Mouse (Mus musculus) kidney, adult 2 months (tissue): ENCODE results near the gene Sh3gl1. TPM values are rescaled to one million over a fixed set of nuclear protein-coding genes. Genes with fewer than 3 reads are reported as not detected.
"Not testable (repeated sequence)": the region's sequence is repeated elsewhere in the genome, so short reads cannot be mapped to it uniquely, and the experiment has no call there.

ENCODE experiments used
- DNase-seq: peaks from one replicate; pipeline ENCODE4 v3.0.0; 2021
- H3K27ac ChIP-seq: fragments of 200-500 bp; 2 replicates; pipeline ENCODE4 v1.5.1; 2012; ENCODE audit warnings: low read depth, low read length, control low read depth, inconsistent platforms; ENCODE audit not compliant: insufficient read depth
- H3K27me3 ChIP-seq: fragments of 200-500 bp; replicated peaks from 2 replicates; pipeline ENCODE4 v1.6.1; 2012; ENCODE audit warnings: mild to moderate bottlenecking, moderate library complexity, low read length, inconsistent platforms; ENCODE audit not compliant: control insufficient read depth, insufficient read depth
- H3K36me3 ChIP-seq: fragments of 200-500 bp; 2 replicates; pipeline ENCODE4 v1.6.1; 2012; ENCODE audit warnings: mild to moderate bottlenecking, moderate library complexity, low read length, inconsistent platforms; ENCODE audit not compliant: control insufficient read depth, insufficient read depth
- H3K4me1 ChIP-seq: fragments of 200-500 bp; 2 replicates; pipeline ENCODE4 v1.6.1; 2011; ENCODE audit warnings: low read length; ENCODE audit not compliant: control insufficient read depth, insufficient read depth
- H3K4me3 ChIP-seq: fragments of 200-500 bp; 2 replicates; pipeline ENCODE4 v1.5.1; 2011; ENCODE audit warnings: mild to moderate bottlenecking, low read depth, low read length, control low read depth; ENCODE audit not compliant: insufficient read depth
- CTCF ChIP-seq: fragments of 200-500 bp; conservative IDR thresholded peaks from 2 replicates; pipeline ENCODE4 v1.5.1; 2011; ENCODE audit warnings: low read depth, mild to moderate bottlenecking, control low read depth, low read length, moderate library complexity, mixed read lengths; ENCODE audit not compliant: insufficient read depth, insufficient read length
- POLR2A ChIP-seq: fragments of 200-500 bp; IDR thresholded peaks from one replicate; pipeline ENCODE4 v1.6.1; 2011; ENCODE audit warnings: low read depth, low read length, control low read depth
- WGBS: fragments of 180-500 bp; shearing (Covaris S2); methylation state at CpG from one replicate; pipeline ENCODE4 v1.1.7; 2018; 5-methylcytosine and 5-hydroxymethylcytosine counted together
- polyA plus RNA-seq: library from polyadenylated mRNA; depleted of rRNA; stranded (reverse); fragments of >200 nt; gene quantifications from 2 replicates; pipeline ENCODE4 v1.2.3, GENCODE M21; 2012

Sh3gl1 gene
- polyA plus RNA-seq, 1 experiment: 48.7 TPM

DNA sequence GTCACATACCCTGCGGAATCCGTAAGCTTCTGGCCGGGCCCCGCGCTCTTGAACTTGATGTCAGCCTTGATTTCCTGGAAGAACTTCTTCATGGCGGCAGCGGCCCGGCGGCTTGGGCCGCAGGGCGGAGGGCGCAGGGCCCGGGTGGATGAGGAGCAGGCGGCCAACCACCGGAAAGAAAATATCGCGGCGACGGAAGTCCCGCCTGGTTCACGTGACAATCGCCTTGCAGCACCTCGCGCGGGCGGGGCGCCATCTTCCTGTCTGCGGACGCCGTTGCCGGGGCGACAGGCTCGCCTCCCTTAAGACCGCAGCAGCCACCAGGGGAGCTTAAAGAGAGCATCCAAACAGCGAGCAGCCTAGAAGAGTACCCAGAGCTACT is 38.4 kb upstream of the Sh3gl1 start, which contains the start of gene Ubxn6:
Gene Ubxn6, minus strand, starts transcription at position 202 of the 382 bp plus-strand sequence.
- DNase-seq: peak; percentile 98
- peak within 1 kb of the TSS; percentile 95 for H3K4me3 ChIP-seq

GRCm38 (mm10) chr17:56074097-56074826 is 37.8 kb upstream of the Sh3gl1 start:
- Histone ChIP-seq H3K36me3 (peaks cover 1% of the 10 kb centered on the region), H3K27ac (peak overlapping the region; percentile 98), H3K27me3 (no peaks in the 10 kb centered on the region), H3K4me1 (peaks cover 11% of the 10 kb centered on the region), H3K4me3 (peak overlapping the region; percentile 95)
- TF ChIP-seq CTCF (no peak), POLR2A (no peak)
- 7% methylated on average over 22 of the region's 22 CpGs for WGBS
- peak; percentile 90 for DNase-seq

More for the DNA sequence above, 38.4 kb upstream of the Sh3gl1 start, which contains the start of gene Ubxn6:
- peak; percentile 42; the same call in 1 of the 2 replicates for TF ChIP-seq CTCF
- TF ChIP-seq POLR2A: no peak
- Histone ChIP-seq H3K36me3 (peaks cover 1% of the 10 kb centered on the region), H3K27ac (peak within 1 kb of the TSS; percentile 98), H3K4me1 (peaks cover 11% of the 10 kb centered on the region), H3K27me3 (no peaks in the 10 kb centered on the region)
- under 1% methylated on average over 35 of the region's 35 CpGs for WGBS

GRCm38 (mm10) chr17:56072243-56072642 is 35.8 kb upstream of the Sh3gl1 start:
- peaks cover 1% of the 10 kb centered on the region for H3K36me3 ChIP-seq
- no peak for TF ChIP-seq POLR2A
- no peak for TF ChIP-seq CTCF

GRCm38 (mm10) chr17:56071126-56071525 is 34.7 kb upstream of the Sh3gl1 start:
- H3K4me3 ChIP-seq: no peak overlapping the region
- H3K27me3 ChIP-seq: no peaks in the 10 kb centered on the region
- TF ChIP-seq POLR2A (no peak), CTCF (no peak)
- H3K27ac ChIP-seq: no peak overlapping the region
- peaks cover 8% of the 10 kb centered on the region for H3K4me1 ChIP-seq
- H3K36me3 ChIP-seq: peaks cover 1% of the 10 kb centered on the region
- no peak for DNase-seq

More at GRCm38 (mm10) chr17:56072243-56072642, 35.8 kb upstream of the Sh3gl1 start:
- no peak overlapping the region for H3K4me3 ChIP-seq
- H3K4me1 ChIP-seq: peaks cover 8% of the 10 kb centered on the region
- no peak overlapping the region for H3K27ac ChIP-seq
- H3K27me3 ChIP-seq: no peaks in the 10 kb centered on the region
- DNase-seq: no peak
- WGBS: 86% methylated on average over 5 of the region's 5 CpGs

DNA sequence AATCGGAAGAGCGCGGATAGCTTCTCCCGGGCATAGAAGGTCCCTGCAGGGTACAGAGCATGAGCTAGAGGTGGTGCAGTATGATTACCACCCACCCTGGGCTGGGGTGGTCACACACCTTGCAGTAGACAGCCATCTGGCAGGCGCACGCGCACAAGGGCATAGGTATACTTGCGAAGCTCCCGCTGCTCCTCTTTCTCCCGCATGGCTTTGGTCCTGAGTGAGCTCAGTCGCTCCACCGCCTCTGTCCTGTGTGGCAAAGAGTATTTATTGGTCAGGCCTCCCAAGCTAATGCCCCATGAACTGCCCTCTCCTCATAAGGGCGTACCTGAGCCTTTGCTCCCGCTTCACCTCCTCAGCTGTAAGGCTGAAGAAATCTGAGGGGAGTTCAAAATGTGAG is 32.6 kb upstream of the Sh3gl1 start:
- Histone ChIP-seq H3K36me3 (peaks cover 1% of the 10 kb centered on the region), H3K27me3 (no peaks in the 10 kb centered on the region), H3K4me1 (peaks cover 5% of the 10 kb centered on the region), H3K27ac (no peak overlapping the region), H3K4me3 (no peak overlapping the region)
- DNase-seq: no peak
- 92% methylated on average over 14 of the region's 14 CpGs for WGBS
- TF ChIP-seq CTCF: no peak
- no peak for TF ChIP-seq POLR2A

DNA sequence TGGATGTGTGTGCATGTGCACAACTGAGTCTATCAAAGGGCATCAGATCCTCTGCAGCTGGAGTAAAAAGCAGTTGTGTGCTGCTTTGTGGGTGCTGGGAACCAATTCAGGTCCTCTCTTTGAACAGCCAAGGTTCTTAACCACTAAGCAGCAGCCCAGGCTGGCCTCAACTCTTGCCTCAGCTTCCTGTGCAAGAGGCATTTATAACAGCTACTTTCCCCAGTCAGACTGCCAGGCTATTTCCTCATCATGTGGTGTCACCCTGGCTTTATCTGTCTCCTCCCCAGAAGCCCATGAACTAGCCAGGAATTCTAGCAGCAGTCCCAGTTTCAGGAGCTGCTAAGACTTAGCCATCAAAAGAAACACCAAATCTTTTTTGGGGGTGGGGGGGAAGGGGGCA is 30.0 kb upstream of the Sh3gl1 start:
- DNase-seq: no peak
- TF ChIP-seq CTCF (no peak), POLR2A (no peak)
- H3K36me3 ChIP-seq: peaks cover 1% of the 10 kb centered on the region; the same call in 1 of the 2 replicates

GRCm38 (mm10) chr17:56065715-56066114 is 29.3 kb upstream of the Sh3gl1 start:
- not testable (repeated sequence) for DNase-seq, H3K4me1 ChIP-seq, H3K27me3 ChIP-seq, H3K27ac ChIP-seq, H3K36me3 ChIP-seq, H3K4me3 ChIP-seq
- WGBS: 82% methylated on average over 6 of the region's 6 CpGs

More for the DNA sequence above, 30.0 kb upstream of the Sh3gl1 start:
- no peaks in the 10 kb centered on the region for H3K4me1 ChIP-seq
- H3K27me3 ChIP-seq: no peaks in the 10 kb centered on the region
- no peak overlapping the region for H3K4me3 ChIP-seq
- H3K27ac ChIP-seq: no peak overlapping the region
